Mouse (Mus musculus): ENCODE measurements around the gene Usp17le. TPM values are rescaled to one million over a fixed set of nuclear protein-coding genes. Genes with fewer than 3 reads are reported as not detected.

Usp17le gene
- not detected for total RNA-seq (2023)

DNA sequence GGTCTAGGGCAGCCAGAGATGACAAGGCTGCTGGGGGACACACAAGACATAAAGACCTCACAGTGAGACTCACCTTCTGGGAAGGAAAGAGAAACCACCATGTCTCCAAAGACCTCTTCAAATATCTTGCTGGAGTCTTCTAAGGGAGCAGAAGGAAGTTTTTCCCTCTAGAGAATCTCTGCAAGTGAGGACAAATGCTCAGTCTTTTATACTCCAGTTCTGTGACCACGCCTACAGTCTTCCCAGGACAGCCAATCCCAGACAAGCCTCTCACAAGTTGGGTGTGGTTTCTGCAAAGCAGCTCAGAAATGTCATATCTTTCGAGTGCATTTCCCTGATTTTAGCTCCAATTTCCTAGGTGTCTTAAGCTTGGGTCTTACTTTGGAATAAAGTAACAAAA, at the start of gene Usp17le:
TSS of gene Usp17le (minus strand) at position 101 of the 400 bp plus-strand sequence.

Other genes with a start within 250 kb of the Usp17le start
- gene Olfr651, start 227.3 kb downstream of the Usp17le start, total RNA-seq (2023), result not detected
- gene Olfr652, start 216.6 kb downstream of the Usp17le start, total RNA-seq (2023), result not detected
- not detected for gene Olfr653, start 200.2 kb downstream of the Usp17le start, total RNA-seq (2023)
- not detected for gene Olfr654, start 190.4 kb downstream of the Usp17le start, total RNA-seq (2023)
- 0.40 TPM for gene Olfr655, start 175.7 kb downstream of the Usp17le start, total RNA-seq (2023)
- not detected for gene Olfr656, start 163.5 kb downstream of the Usp17le start, total RNA-seq (2023)
- not detected for gene Olfr657, start 152.7 kb downstream of the Usp17le start, total RNA-seq (2023)
- gene Olfr658, start 130.2 kb downstream of the Usp17le start, total RNA-seq (2023), result not detected
- not detected for gene Olfr659, start 110.7 kb downstream of the Usp17le start, total RNA-seq (2023)
- gene Olfr661, start 91.0 kb downstream of the Usp17le start, total RNA-seq (2023), result not detected
- gene Usp17lb, start 65.1 kb upstream of the Usp17le start, total RNA-seq (2023), result not detected
- gene Usp17la, start 79.5 kb upstream of the Usp17le start, total RNA-seq (2023), result not detected
- not detected for gene Olfr665, start 100.6 kb upstream of the Usp17le start, total RNA-seq (2023)
- not detected for gene Olfr666, start 118.5 kb upstream of the Usp17le start, total RNA-seq (2023)
- not detected for gene Olfr667, start 144.0 kb upstream of the Usp17le start, total RNA-seq (2023)
- not detected for gene Olfr668, start 150.6 kb upstream of the Usp17le start, total RNA-seq (2023)
- gene Olfr669, start 156.8 kb upstream of the Usp17le start, total RNA-seq (2023), result not detected
- gene Olfr670, start 185.2 kb upstream of the Usp17le start, total RNA-seq (2023), result not detected
- gene Olfr671, start 201.7 kb upstream of the Usp17le start, total RNA-seq (2023), result not detected
- not detected for gene Olfr672, start 224.6 kb upstream of the Usp17le start, total RNA-seq (2023)

Measured in CD8-positive naive resting alpha-beta T cell, adult 57 days (primary cell).